Mouse (Mus musculus): ENCODE measurements around the gene Msn. TPM values are rescaled to one million over a fixed set of nuclear protein-coding genes. Genes with fewer than 3 reads are reported as not detected.
"Not testable (repeated sequence)": the region's sequence is repeated elsewhere in the genome, so short reads cannot be mapped to it uniquely, and the experiment has no call there.

The Msn gene
- polyA plus RNA-seq, 1 experiment from 2014 or later = 162 TPM

DNA sequence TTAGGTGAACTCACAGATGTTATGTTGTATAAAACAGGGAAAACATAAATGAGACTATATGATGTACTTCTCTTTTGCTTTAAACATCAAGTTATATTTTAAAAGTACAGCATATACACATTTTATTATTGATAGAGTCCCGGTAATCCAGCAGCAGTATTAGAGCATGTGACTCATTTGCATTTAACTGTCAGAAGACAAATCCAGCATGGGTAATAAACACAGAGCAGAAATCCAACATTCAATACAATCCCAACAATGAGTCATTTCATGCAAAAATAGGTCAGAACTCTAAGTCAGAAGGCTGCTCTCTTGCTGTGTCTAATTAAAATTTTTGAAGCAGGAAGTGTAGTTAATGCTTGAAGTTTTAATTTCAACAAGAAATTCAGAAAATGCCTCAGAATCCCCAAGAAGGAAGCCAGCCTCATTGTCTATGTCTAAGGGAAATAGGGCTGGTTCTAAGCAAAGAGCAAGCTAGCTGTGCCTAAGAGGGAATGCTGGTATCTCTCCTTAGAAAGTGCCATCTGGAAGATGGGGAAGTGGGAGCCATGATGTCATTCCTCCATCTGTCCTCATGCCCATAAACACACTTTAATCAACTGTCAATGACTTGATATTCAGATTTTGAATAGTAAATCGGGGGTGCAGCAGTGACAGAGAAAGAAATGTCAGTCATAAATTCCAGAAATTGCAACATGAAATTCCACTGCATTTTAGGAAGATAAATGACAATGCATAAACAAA is 76.0 kb downstream of the Msn start:
- H3K4me2 ChIP-seq = no peak overlapping the region
- H3K27me3 ChIP-seq (ENCODE audit: control insufficient read depth, insufficient read depth, low read length) = no peaks in the 10 kb centered on the region
- H3K9me3 ChIP-seq (replicated peaks; ENCODE audit: control insufficient read depth, low read length) = no peaks in the 10 kb centered on the region
- no peaks in the 10 kb centered on the region for H3K4me1 ChIP-seq (ENCODE audit: control insufficient read depth, insufficient read depth, low read length)
- no peak overlapping the region for H3K27ac ChIP-seq (ENCODE audit: low read depth, low read length)
- ATAC-seq (replicated peaks; ENCODE audit: insufficient number of reproducible peaks, low FRiP score, low TSS enrichment) = no peak
- WGBS (ENCODE audit: insufficient replicate concordance) = 85% methylated on average over 2 of the region's 2 CpGs
- no peak overlapping the region for H3K9ac ChIP-seq (ENCODE audit: low read depth, low read length)
- no peak overlapping the region for H3K4me3 ChIP-seq (ENCODE audit: low read depth, low read length)
- H3K36me3 ChIP-seq (ENCODE audit: control insufficient read depth, insufficient read depth, low read length) = no peaks in the 10 kb centered on the region

DNA sequence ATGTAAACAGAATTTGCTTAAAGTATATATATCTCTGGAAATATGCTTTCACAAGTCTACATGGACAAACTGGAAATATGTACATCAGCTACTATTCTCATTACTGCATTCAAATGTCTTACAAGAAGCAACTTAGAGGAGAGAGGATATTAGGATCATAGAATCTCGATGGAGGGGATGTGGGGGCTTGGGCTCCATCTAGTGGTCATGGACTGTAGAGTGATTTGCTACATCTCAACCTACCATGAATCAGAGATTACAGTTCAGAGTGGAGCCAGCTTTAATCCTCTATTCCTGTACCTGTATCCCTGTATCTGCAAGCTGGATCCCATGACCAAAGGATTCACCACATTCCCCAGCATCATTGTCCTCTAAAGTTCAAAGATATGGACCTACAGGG is 82.6 kb downstream of the Msn start:
- no peak overlapping the region for H3K9ac ChIP-seq (ENCODE audit: low read depth, low read length)
- H3K27me3 ChIP-seq (ENCODE audit: control insufficient read depth, insufficient read depth, low read length) = no peaks in the 10 kb centered on the region
- no peaks in the 10 kb centered on the region for H3K9me3 ChIP-seq (replicated peaks; ENCODE audit: control insufficient read depth, low read length)
- no peak overlapping the region for H3K4me2 ChIP-seq
- H3K36me3 ChIP-seq (ENCODE audit: control insufficient read depth, insufficient read depth, low read length) = no peaks in the 10 kb centered on the region
- no peak overlapping the region for H3K4me3 ChIP-seq (ENCODE audit: low read depth, low read length)
- H3K4me1 ChIP-seq (ENCODE audit: control insufficient read depth, insufficient read depth, low read length) = no peaks in the 10 kb centered on the region
- no peak overlapping the region for H3K27ac ChIP-seq (ENCODE audit: low read depth, low read length)
- WGBS (ENCODE audit: insufficient replicate concordance) = 0% methylated on average over 1 of the region's 1 CpGs
- ATAC-seq (replicated peaks; ENCODE audit: insufficient number of reproducible peaks, low FRiP score, low TSS enrichment) = no peak

DNA sequence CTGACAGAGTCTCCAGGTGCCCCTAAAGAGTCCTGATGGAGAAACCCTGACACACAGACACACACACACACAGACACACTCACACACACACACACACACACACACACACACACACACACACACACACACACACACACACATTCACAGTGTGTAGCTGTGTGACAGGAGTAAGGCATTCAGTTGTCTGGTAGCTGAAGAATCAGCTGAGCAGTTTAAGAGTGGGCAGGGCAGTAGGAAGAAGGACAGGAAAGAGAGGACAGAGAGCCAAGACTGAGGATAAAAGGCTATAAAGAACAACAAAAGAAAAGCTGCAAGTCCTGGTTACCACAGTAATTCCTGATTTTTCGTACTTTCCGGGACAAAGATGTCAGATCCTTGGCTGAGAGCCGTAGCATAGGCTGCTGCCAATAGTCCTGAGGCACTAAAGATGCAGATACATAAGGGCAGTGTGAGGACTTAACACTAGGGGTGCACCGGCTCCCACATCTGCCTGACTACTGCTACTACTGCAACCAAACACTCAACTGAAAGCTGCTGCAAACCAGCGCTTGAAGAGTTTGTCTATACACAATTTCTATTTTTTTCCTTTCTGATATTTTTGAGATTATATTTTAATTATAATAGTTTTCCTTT is 88.4 kb downstream of the Msn start:
- ATAC-seq (replicated peaks; ENCODE audit: insufficient number of reproducible peaks, low FRiP score, low TSS enrichment) = no peak
- Histone ChIP-seq H3K27me3 (ENCODE audit: control insufficient read depth, insufficient read depth, low read length) (no peaks in the 10 kb centered on the region), H3K9me3 (replicated peaks; ENCODE audit: control insufficient read depth, low read length) (no peaks in the 10 kb centered on the region), H3K4me1 (ENCODE audit: control insufficient read depth, insufficient read depth, low read length) (no peaks in the 10 kb centered on the region), H3K4me3 (ENCODE audit: low read depth, low read length) (no peak overlapping the region), H3K4me2 (no peak overlapping the region), H3K27ac (ENCODE audit: low read depth, low read length) (no peak overlapping the region), H3K9ac (ENCODE audit: low read depth, low read length) (no peak overlapping the region), H3K36me3 (ENCODE audit: control insufficient read depth, insufficient read depth, low read length) (no peaks in the 10 kb centered on the region)
- WGBS (ENCODE audit: insufficient replicate concordance) = 71% methylated on average over 5 of the region's 5 CpGs

DNA sequence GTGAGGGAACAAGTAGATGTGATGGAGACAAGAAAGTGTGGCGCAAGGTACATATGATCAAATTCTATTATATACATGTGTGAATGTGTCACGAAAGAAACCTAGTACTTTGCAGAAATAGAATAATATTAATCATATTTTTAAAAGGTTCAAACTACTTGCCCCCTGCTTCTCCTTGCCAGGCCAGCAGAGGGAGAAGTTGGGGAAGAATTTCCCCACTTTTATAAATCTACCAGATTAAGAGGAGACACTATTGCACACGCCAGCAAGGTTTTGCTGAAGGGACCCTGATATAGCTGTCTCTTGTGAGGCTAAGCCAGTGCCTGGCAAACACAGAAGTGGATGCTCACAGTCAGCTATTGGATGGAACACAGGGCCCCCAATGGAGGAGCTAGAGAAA is 109.3 kb downstream of the Msn start:
- not testable (repeated sequence) for H3K36me3 ChIP-seq (ENCODE audit: control insufficient read depth, insufficient read depth, low read length); H3K4me1 ChIP-seq (ENCODE audit: control insufficient read depth, insufficient read depth, low read length); H3K9ac ChIP-seq (ENCODE audit: low read depth, low read length); H3K27me3 ChIP-seq (ENCODE audit: control insufficient read depth, insufficient read depth, low read length); H3K4me3 ChIP-seq (ENCODE audit: low read depth, low read length); ATAC-seq (replicated peaks; ENCODE audit: insufficient number of reproducible peaks, low FRiP score, low TSS enrichment); H3K27ac ChIP-seq (ENCODE audit: low read depth, low read length); H3K9me3 ChIP-seq (replicated peaks; ENCODE audit: control insufficient read depth, low read length); H3K4me2 ChIP-seq
- 74% methylated on average over 3 of the region's 3 CpGs for whole genome bisulfite sequencing (ENCODE audit: insufficient replicate concordance)

DNA sequence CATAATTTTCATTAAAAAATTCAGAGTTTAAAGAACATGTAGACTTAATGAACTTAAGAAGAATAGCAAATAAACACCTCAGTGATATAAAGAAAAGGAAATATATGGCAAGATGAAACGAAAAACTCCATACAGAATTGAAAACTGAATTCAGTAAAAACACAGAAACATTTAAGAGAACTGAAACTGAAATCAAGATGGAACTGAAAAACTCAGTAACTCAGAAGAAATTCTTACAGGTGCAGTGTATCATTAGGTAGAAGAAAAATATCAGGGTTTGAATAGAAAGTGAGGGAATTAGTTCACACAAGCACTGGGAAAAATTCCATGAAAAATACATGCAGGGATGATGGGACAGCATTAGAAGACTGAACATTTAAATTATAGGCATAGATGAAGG is 111.0 kb downstream of the Msn start:
- H3K9ac ChIP-seq (ENCODE audit: low read depth, low read length) = no peak overlapping the region
- ATAC-seq (replicated peaks; ENCODE audit: insufficient number of reproducible peaks, low FRiP score, low TSS enrichment) = no peak
- WGBS (ENCODE audit: insufficient replicate concordance) = 33% methylated on average over 1 of the region's 1 CpGs
- H3K4me2 ChIP-seq = no peak overlapping the region
- H3K4me1 ChIP-seq (ENCODE audit: control insufficient read depth, insufficient read depth, low read length) = no peaks in the 10 kb centered on the region
- H3K36me3 ChIP-seq (ENCODE audit: control insufficient read depth, insufficient read depth, low read length) = no peaks in the 10 kb centered on the region
- no peaks in the 10 kb centered on the region for H3K27me3 ChIP-seq (ENCODE audit: control insufficient read depth, insufficient read depth, low read length)
- no peak overlapping the region for H3K4me3 ChIP-seq (ENCODE audit: low read depth, low read length)
- no peaks in the 10 kb centered on the region for H3K9me3 ChIP-seq (replicated peaks; ENCODE audit: control insufficient read depth, low read length)
- no peak overlapping the region for H3K27ac ChIP-seq (ENCODE audit: low read depth, low read length)

DNA sequence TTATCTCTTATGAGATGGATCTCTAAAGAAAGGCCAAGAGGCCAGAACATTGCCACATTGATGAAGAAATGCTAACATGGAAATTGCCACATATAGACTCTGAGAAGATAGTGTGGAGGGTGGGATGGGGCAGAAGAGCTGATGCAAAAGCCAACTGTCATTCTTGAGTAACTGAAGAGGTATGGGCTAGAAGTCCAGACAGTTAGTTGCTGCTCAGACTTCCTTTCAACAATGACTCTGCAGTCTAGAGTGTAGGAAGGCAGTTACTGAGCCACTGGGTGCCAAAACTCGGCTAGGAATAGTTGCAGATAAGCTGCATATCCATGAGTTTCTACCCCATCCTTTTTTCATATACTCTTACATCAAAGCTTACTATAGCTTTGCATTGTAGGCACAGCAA is 122.2 kb downstream of the Msn start:
- Histone ChIP-seq H3K4me2 (no peak overlapping the region), H3K9me3 (replicated peaks; ENCODE audit: control insufficient read depth, low read length) (no peaks in the 10 kb centered on the region), H3K27ac (ENCODE audit: low read depth, low read length) (no peak overlapping the region), H3K27me3 (ENCODE audit: control insufficient read depth, insufficient read depth, low read length) (no peaks in the 10 kb centered on the region), H3K4me3 (ENCODE audit: low read depth, low read length) (no peak overlapping the region), H3K4me1 (ENCODE audit: control insufficient read depth, insufficient read depth, low read length) (no peaks in the 10 kb centered on the region), H3K9ac (ENCODE audit: low read depth, low read length) (no peak overlapping the region), H3K36me3 (ENCODE audit: control insufficient read depth, insufficient read depth, low read length) (no peaks in the 10 kb centered on the region)
- 55% methylated on average over 1 of the region's 1 CpGs for WGBS (ENCODE audit: insufficient replicate concordance)
- no peak for ATAC-seq (replicated peaks; ENCODE audit: insufficient number of reproducible peaks, low FRiP score, low TSS enrichment)

Other genes with a start within 250 kb of the Msn start
- 34.2 and 45.8 TPM in 2 replicates for gene Las1l, start 139.1 kb upstream of the Msn start, polyA plus RNA-seq (2014; fragmentation: Nextera tagmentation; extraction: Ambion mirVana)
- gene Vsig4, start 197.4 kb downstream of the Msn start, polyA plus RNA-seq (2014; fragmentation: Nextera tagmentation; extraction: Ambion mirVana) = not detected in 2 replicates

Data from heart, embryonic 11.5 days (tissue).